Mouse (Mus musculus) intestine, postnatal 0 days (tissue): ENCODE results near the gene Ghdc. TPM values are rescaled to one million over a fixed set of nuclear protein-coding genes. Genes with fewer than 3 reads are reported as not detected.

Experiments used
- ATAC-seq: fragments of 200-750 bp; cut with Nextera tagmentation; 2 replicates; pipeline ENCODE4 v1.8.0; 2017; ENCODE audit warnings: mild to moderate bottlenecking, moderate TSS enrichment, moderate library complexity
- H3K27ac ChIP-seq: fragments of 300-500 bp; sonication (generic); 2 replicates; pipeline ENCODE4 v1.5.1; 2014; ENCODE audit warnings: mild to moderate bottlenecking, low read depth, low read length, moderate library complexity
- H3K27me3 ChIP-seq: fragments of 300-500 bp; sonication (generic); replicated peaks from 2 replicates; pipeline ENCODE4 v1.6.1; 2014; ENCODE audit warnings: low read length, mixed read lengths; ENCODE audit not compliant: control insufficient read depth, insufficient read depth
- H3K36me3 ChIP-seq: fragments of 300-500 bp; sonication (generic); 2 replicates; pipeline ENCODE4 v1.6.1; 2014; ENCODE audit warnings: mild to moderate bottlenecking, moderate library complexity; ENCODE audit not compliant: control insufficient read depth, insufficient read depth
- H3K4me1 ChIP-seq: fragments of 300-500 bp; sonication (generic); replicated peaks from 2 replicates; pipeline ENCODE4 v1.6.1; 2014; ENCODE audit warnings: antibody characterized with exemption, low read length, mixed read lengths; ENCODE audit not compliant: control insufficient read depth, insufficient read depth
- H3K4me2 ChIP-seq: fragments of 300-500 bp; sonication (generic); replicated peaks from 2 replicates; pipeline ENCODE4 v1.6.1; 2014; ENCODE audit warnings: low read depth, mild to moderate bottlenecking, moderate library complexity
- H3K4me3 ChIP-seq: fragments of 300-500 bp; sonication (generic); 2 replicates; pipeline ENCODE4 v1.5.1; 2014; ENCODE audit warnings: low read depth, low read length
- H3K9ac ChIP-seq: fragments of 300-500 bp; sonication (generic); 2 replicates; pipeline ENCODE4 v1.6.1; 2014; ENCODE audit warnings: mild to moderate bottlenecking, low read depth, low read length
- H3K9me3 ChIP-seq: fragments of 300-500 bp; sonication (generic); 2 replicates; pipeline ENCODE4 v1.6.1; 2016; ENCODE audit warnings: mixed run types; ENCODE audit not compliant: control insufficient read depth
- CTCF ChIP-seq: sonication (generic); IDR thresholded peaks from 2 replicates; pipeline ENCODE4 v1.5.1; 2016; ENCODE audit warnings: low read depth, mild to moderate bottlenecking, control low read depth, antibody characterized with exemption, moderate library complexity
- WGBS: fragments of 180-500 bp; shearing (Covaris S2); extraction: QIAGEN DNeasy Blood & Tissue Kit; methylation state at CpG from one replicate; pipeline ENCODE4 v1.1.7; 2014; 5-methylcytosine and 5-hydroxymethylcytosine counted together
- polyA plus RNA-seq: library from polyadenylated mRNA; unstranded; fragments of >200 nt; fragmentation: Nextera tagmentation; extraction: Ambion mirVana; gene quantifications from 2 replicates; pipeline ENCODE4 v1.2.1, GENCODE M21; 2015

The Ghdc gene
- polyA plus RNA-seq, 1 experiment from 2014 or later = 5.2 TPM

- 76% methylated on average over 11 of the region's 12 CpGs for WGBS
- no peak overlapping the region for H3K9ac ChIP-seq
- no peaks in the 10 kb centered on the region for H3K9me3 ChIP-seq
- no peak overlapping the region for H3K4me2 ChIP-seq
- no peak for ATAC-seq
- peaks cover 28% of the 10 kb centered on the region for H3K27me3 ChIP-seq
- H3K4me3 ChIP-seq = no peak overlapping the region
- no peaks in the 10 kb centered on the region for H3K4me1 ChIP-seq
- H3K27ac ChIP-seq = no peak overlapping the region
- no peak for TF ChIP-seq CTCF
- no peaks in the 10 kb centered on the region for H3K36me3 ChIP-seq
These were observed 16.6 kb downstream of the Ghdc start for GRCm38 (mm10) chr11:100754021-100754692.

GRCm38 (mm10) chr11:100752294-100752693 is 18.5 kb downstream of the Ghdc start:
- Histone ChIP-seq H3K27me3 (peaks cover 20% of the 10 kb centered on the region; the same call in 1 of the 2 replicates), H3K9me3 (no peaks in the 10 kb centered on the region), H3K36me3 (no peaks in the 10 kb centered on the region), H3K4me1 (no peaks in the 10 kb centered on the region), H3K27ac (no peak overlapping the region), H3K4me3 (no peak overlapping the region), H3K4me2 (no peak overlapping the region), H3K9ac (no peak overlapping the region)
- WGBS = 30% methylated on average over 10 of the region's 10 CpGs
- ATAC-seq = no peak
- TF ChIP-seq CTCF = no peak

- Histone ChIP-seq H3K36me3 (no peaks in the 10 kb centered on the region), H3K4me1 (no peaks in the 10 kb centered on the region), H3K9me3 (no peaks in the 10 kb centered on the region), H3K9ac (no peak overlapping the region), H3K27me3 (peaks cover 15% of the 10 kb centered on the region; the same call in 1 of the 2 replicates), H3K4me2 (no peak overlapping the region), H3K4me3 (no peak overlapping the region), H3K27ac (no peak overlapping the region)
- no peak for TF ChIP-seq CTCF
- no peak for ATAC-seq
- 88% methylated on average over 16 of the region's 16 CpGs for WGBS
These were observed 20.6 kb downstream of the Ghdc start for GRCm38 (mm10) chr11:100750127-100750526.

- TF ChIP-seq CTCF = no peak
- 28% methylated on average over 25 of the region's 25 CpGs for WGBS
- Histone ChIP-seq H3K4me1 (no peaks in the 10 kb centered on the region), H3K9me3 (no peaks in the 10 kb centered on the region), H3K4me3 (no peak overlapping the region), H3K4me2 (no peak overlapping the region), H3K36me3 (no peaks in the 10 kb centered on the region), H3K27ac (no peak overlapping the region), H3K9ac (no peak overlapping the region), H3K27me3 (peaks cover 15% of the 10 kb centered on the region; the same call in 1 of the 2 replicates)
- ATAC-seq = no peak
These were observed 21.3 kb downstream of the Ghdc start for GRCm38 (mm10) chr11:100749469-100749868.

GRCm38 (mm10) chr11:100748620-100749019 is 22.1 kb downstream of the Ghdc start:
- Histone ChIP-seq H3K9me3 (no peaks in the 10 kb centered on the region), H3K4me2 (no peak overlapping the region), H3K36me3 (no peaks in the 10 kb centered on the region), H3K27ac (no peak overlapping the region), H3K4me3 (no peak overlapping the region), H3K9ac (no peak overlapping the region), H3K4me1 (no peaks in the 10 kb centered on the region), H3K27me3 (peaks cover 15% of the 10 kb centered on the region; the same call in 1 of the 2 replicates)
- ATAC-seq = no peak
- WGBS = 44% methylated on average over 4 of the region's 4 CpGs
- no peak for TF ChIP-seq CTCF

- Histone ChIP-seq H3K27me3 (peaks cover 15% of the 10 kb centered on the region; the same call in 1 of the 2 replicates), H3K4me3 (no peak overlapping the region), H3K27ac (no peak overlapping the region), H3K4me2 (no peak overlapping the region), H3K36me3 (no peaks in the 10 kb centered on the region), H3K9me3 (no peaks in the 10 kb centered on the region), H3K4me1 (no peaks in the 10 kb centered on the region), H3K9ac (no peak overlapping the region)
- TF ChIP-seq CTCF = no peak
- WGBS = 65% methylated on average over 5 of the region's 5 CpGs
- ATAC-seq = no peak
These were observed 23.6 kb downstream of the Ghdc start for GRCm38 (mm10) chr11:100747114-100747513.

GRCm38 (mm10) chr11:100746546-100746945 is 24.2 kb downstream of the Ghdc start:
- 80% methylated on average over 10 of the region's 10 CpGs for WGBS
- Histone ChIP-seq H3K36me3 (no peaks in the 10 kb centered on the region), H3K4me1 (no peaks in the 10 kb centered on the region), H3K27me3 (0 out of 2 replicates have a peak, but pooled peaks cover 12% of the 10 kb centered on the region), H3K4me2 (no peak overlapping the region), H3K4me3 (no peak overlapping the region), H3K9me3 (no peaks in the 10 kb centered on the region), H3K9ac (no peak overlapping the region), H3K27ac (no peak overlapping the region)
- TF ChIP-seq CTCF = no peak
- ATAC-seq = no peak
